Mouse (Mus musculus) heart, embryonic 12.5 days (tissue): ENCODE measurements at regions not wholly inside any gene's neighbourhood (a gene's known extent, or its start where the extent isn't known, plus 50 kb on each side); places are given as distances from the start of the nearest gene placed in this dataset.

Experiments
- ATAC-seq: fragments of 200-750 bp; cut with Nextera tagmentation; 2 replicates; pipeline ENCODE4 v1.8.0; 2017; ENCODE audit warnings: moderate TSS enrichment, moderate library complexity; ENCODE audit not compliant: insufficient number of reproducible peaks, low FRiP score
- H3K27ac ChIP-seq: fragments of 300-500 bp; sonication (generic); 2 replicates; pipeline ENCODE4 v1.5.1; 2016; ENCODE audit warnings: mild to moderate bottlenecking, moderate library complexity; ENCODE audit not compliant: poor library complexity, severe bottlenecking
- H3K27me3 ChIP-seq: fragments of 300-500 bp; sonication (generic); replicated peaks from 2 replicates; pipeline ENCODE4 v1.6.1; 2016; ENCODE audit warnings: mild to moderate bottlenecking, moderate library complexity
- H3K36me3 ChIP-seq: fragments of 300-500 bp; sonication (generic); 2 replicates; pipeline ENCODE4 v1.6.1; 2016; ENCODE audit warnings: mild to moderate bottlenecking, moderate library complexity
- H3K4me1 ChIP-seq: fragments of 300-500 bp; sonication (generic); replicated peaks from 2 replicates; pipeline ENCODE4 v1.6.1; 2016; ENCODE audit warnings: mild to moderate bottlenecking
- H3K4me2 ChIP-seq: fragments of 300-500 bp; sonication (generic); 2 replicates; pipeline ENCODE4 v1.6.1; 2016; ENCODE audit warnings: mild to moderate bottlenecking, moderate library complexity
- H3K4me3 ChIP-seq: fragments of 300-500 bp; sonication (generic); 2 replicates; pipeline ENCODE4 v1.5.1; 2016; ENCODE audit warnings: mild to moderate bottlenecking
- H3K9ac ChIP-seq: fragments of 300-500 bp; sonication (generic); 2 replicates; pipeline ENCODE4 v1.6.1; 2016; ENCODE audit warnings: mild to moderate bottlenecking, moderate library complexity
- H3K9me3 ChIP-seq: fragments of 300-500 bp; sonication (generic); replicated peaks from 2 replicates; pipeline ENCODE4 v1.6.1; 2016; ENCODE audit warnings: mild to moderate bottlenecking, moderate library complexity
- WGBS: fragments of 180-500 bp; shearing (Covaris S2); methylation state at CpG from one replicate; pipeline ENCODE4 v1.1.7; 2016; 5-methylcytosine and 5-hydroxymethylcytosine counted together

DNA sequence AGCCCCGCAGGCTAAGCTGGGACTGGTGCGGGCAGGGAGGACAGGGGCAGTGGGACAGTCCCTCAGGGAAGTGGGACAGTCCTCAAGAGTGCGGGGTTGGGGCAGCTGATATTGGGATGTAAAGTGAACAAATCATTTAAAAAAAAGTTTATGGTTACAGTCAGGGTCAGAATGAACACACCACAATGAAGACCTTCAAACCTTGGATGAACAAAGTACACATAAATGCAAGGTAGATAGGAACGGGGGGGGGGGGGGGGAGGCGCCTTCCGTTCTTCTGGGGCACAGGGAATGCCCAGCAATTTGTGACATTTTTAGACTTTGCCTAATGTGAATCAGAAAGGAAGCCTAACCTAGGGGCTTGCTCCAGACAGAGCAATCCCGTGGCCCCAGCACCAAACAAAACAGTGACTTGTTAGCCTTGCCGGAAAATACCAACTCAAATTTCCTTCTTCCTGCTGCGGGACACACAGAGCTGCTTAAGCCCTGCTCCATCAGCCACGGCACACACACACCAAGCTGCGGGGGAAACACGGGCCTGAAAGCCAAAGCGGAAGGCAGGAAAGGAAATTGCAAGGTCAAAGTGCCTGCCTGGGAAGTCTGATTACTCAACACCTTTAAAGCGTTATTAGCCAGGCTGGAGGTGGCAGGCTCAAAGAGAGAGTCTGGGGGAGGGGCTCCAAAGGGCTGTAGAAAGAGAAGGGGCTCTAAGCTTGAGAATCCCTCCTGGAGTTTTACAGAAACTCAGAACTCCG, 309.6 kb upstream of the Jarid2 start:
- Histone ChIP-seq H3K4me1 (peaks cover 59% of the 10 kb centered on the region), H3K9ac (peak overlapping the region; percentile 52; the same call in 1 of the 2 replicates), H3K4me3 (no peak overlapping the region)

GRCm38 (mm10) chr13:44420227-44420592, 309.1 kb upstream of the Jarid2 start:
- Histone ChIP-seq H3K27ac (no peak overlapping the region), H3K9me3 (peaks cover 4% of the 10 kb centered on the region; the same call in 1 of the 2 replicates), H3K27me3 (no peaks in the 10 kb centered on the region), H3K9ac (0 out of 2 replicates have a peak overlapping the region, but pooled peaks have one; percentile 52), H3K4me2 (peak overlapping the region; percentile 49), H3K4me3 (no peak overlapping the region), H3K4me1 (peaks cover 59% of the 10 kb centered on the region), H3K36me3 (no peaks in the 10 kb centered on the region)
- no peak for ATAC-seq
- 29% methylated on average over 6 of the region's 6 CpGs for WGBS

More for the DNA sequence above, 309.6 kb upstream of the Jarid2 start:
- 20% methylated on average over 15 of the region's 15 CpGs for WGBS
- Histone ChIP-seq H3K9me3 (peaks cover 4% of the 10 kb centered on the region; the same call in 1 of the 2 replicates), H3K27ac (0 out of 2 replicates have a peak overlapping the region, but pooled peaks have one; percentile 25), H3K36me3 (no peaks in the 10 kb centered on the region), H3K27me3 (0 out of 2 replicates have a peak, but pooled peaks cover 2% of the 10 kb centered on the region), H3K4me2 (peak overlapping the region; percentile 49)
- peak; percentile 39; the same call in 1 of the 2 replicates for ATAC-seq

- Histone ChIP-seq H3K4me2 (no peak overlapping the region), H3K9me3 (peaks cover 4% of the 10 kb centered on the region; the same call in 1 of the 2 replicates), H3K36me3 (no peaks in the 10 kb centered on the region), H3K9ac (no peak overlapping the region), H3K4me3 (no peak overlapping the region), H3K4me1 (peaks cover 55% of the 10 kb centered on the region), H3K27ac (no peak overlapping the region), H3K27me3 (no peaks in the 10 kb centered on the region)
- WGBS: 93% methylated on average over 8 of the region's 8 CpGs
- ATAC-seq: no peak
Observed at GRCm38 (mm10) chr13:44420941-44421340, 308.3 kb upstream of the Jarid2 start.

- 84% methylated on average over 3 of the region's 3 CpGs for WGBS
- no peak overlapping the region for H3K4me2 ChIP-seq
- H3K4me3 ChIP-seq: no peak overlapping the region
Observed at GRCm38 (mm10) chr13:44421426-44421825, 307.8 kb upstream of the Jarid2 start.

GRCm38 (mm10) chr13:44421922-44422321, 307.4 kb upstream of the Jarid2 start:
- no peak for ATAC-seq
- Histone ChIP-seq H3K27me3 (no peaks in the 10 kb centered on the region), H3K4me1 (peaks cover 47% of the 10 kb centered on the region), H3K9ac (no peak overlapping the region), H3K36me3 (no peaks in the 10 kb centered on the region), H3K4me2 (no peak overlapping the region), H3K9me3 (peaks cover 4% of the 10 kb centered on the region; the same call in 1 of the 2 replicates), H3K4me3 (no peak overlapping the region), H3K27ac (no peak overlapping the region)
- 74% methylated on average over 5 of the region's 5 CpGs for WGBS

More at GRCm38 (mm10) chr13:44421426-44421825, 307.8 kb upstream of the Jarid2 start:
- Histone ChIP-seq H3K4me1 (peaks cover 51% of the 10 kb centered on the region), H3K9ac (no peak overlapping the region), H3K27ac (no peak overlapping the region), H3K36me3 (no peaks in the 10 kb centered on the region), H3K27me3 (no peaks in the 10 kb centered on the region), H3K9me3 (peaks cover 4% of the 10 kb centered on the region; the same call in 1 of the 2 replicates)
- ATAC-seq: no peak

DNA sequence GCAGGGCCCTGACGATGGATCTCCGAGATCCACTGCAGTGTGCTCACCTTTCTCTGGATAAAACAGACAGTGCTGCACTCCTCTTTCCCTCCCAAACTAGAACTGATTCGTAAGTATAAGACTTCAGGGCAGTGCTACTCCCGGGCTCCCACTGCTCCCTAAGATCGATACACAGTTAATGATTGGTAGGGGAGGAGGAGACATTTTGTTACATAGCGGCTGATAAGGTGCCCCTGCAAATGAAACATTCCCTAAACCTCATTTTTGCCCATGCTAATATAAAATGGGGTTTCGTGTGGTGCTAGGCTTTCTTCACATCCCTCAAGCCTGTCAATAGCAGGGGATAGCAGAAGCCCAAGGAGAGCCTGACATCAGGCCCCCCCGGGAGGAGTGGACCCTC, 298.8 kb upstream of the Jarid2 start:
- Histone ChIP-seq H3K9ac (no peak overlapping the region), H3K36me3 (no peaks in the 10 kb centered on the region), H3K4me1 (no peaks in the 10 kb centered on the region), H3K4me3 (no peak overlapping the region), H3K9me3 (no peaks in the 10 kb centered on the region; the same call in 1 of the 2 replicates), H3K27me3 (no peaks in the 10 kb centered on the region), H3K27ac (no peak overlapping the region), H3K4me2 (no peak overlapping the region)
- 82% methylated on average over 8 of the region's 8 CpGs for WGBS
- ATAC-seq: no peak

DNA sequence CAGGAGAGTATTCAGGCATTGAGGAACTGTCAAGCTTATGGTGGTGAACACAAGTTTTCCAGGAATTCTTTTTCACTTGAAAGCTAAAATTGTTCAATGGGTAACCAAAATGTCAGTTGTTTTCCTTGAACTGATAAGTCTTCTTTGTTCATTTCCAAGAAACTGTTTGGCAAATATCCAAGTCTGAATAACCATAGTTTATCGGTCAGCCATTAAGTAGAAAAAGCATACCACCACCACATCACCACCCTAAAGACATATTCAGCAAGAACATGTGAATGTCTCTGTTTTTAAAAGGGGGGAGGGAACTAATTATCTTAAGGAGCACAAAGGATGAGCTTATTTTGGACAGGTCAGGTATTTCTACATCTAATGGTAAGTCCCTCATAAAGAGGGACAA, 291.6 kb upstream of the Jarid2 start:
- ATAC-seq: no peak
- WGBS: 61% methylated on average over 1 of the region's 1 CpGs
- no peaks in the 10 kb centered on the region for H3K4me1 ChIP-seq
- H3K9me3 ChIP-seq: no peaks in the 10 kb centered on the region
- no peak overlapping the region for H3K4me2 ChIP-seq
- no peak overlapping the region for H3K27ac ChIP-seq
- no peaks in the 10 kb centered on the region for H3K36me3 ChIP-seq
- no peak overlapping the region for H3K9ac ChIP-seq
- H3K4me3 ChIP-seq: no peak overlapping the region
- no peaks in the 10 kb centered on the region for H3K27me3 ChIP-seq

GRCm38 (mm10) chr13:44441061-44441460, 288.2 kb upstream of the Jarid2 start:
- ATAC-seq: no peak
- Histone ChIP-seq H3K4me3 (no peak overlapping the region), H3K4me2 (no peak overlapping the region), H3K9me3 (no peaks in the 10 kb centered on the region), H3K36me3 (no peaks in the 10 kb centered on the region), H3K27me3 (no peaks in the 10 kb centered on the region), H3K4me1 (no peaks in the 10 kb centered on the region), H3K27ac (no peak overlapping the region), H3K9ac (no peak overlapping the region)
- 85% methylated on average over 3 of the region's 3 CpGs for WGBS

DNA sequence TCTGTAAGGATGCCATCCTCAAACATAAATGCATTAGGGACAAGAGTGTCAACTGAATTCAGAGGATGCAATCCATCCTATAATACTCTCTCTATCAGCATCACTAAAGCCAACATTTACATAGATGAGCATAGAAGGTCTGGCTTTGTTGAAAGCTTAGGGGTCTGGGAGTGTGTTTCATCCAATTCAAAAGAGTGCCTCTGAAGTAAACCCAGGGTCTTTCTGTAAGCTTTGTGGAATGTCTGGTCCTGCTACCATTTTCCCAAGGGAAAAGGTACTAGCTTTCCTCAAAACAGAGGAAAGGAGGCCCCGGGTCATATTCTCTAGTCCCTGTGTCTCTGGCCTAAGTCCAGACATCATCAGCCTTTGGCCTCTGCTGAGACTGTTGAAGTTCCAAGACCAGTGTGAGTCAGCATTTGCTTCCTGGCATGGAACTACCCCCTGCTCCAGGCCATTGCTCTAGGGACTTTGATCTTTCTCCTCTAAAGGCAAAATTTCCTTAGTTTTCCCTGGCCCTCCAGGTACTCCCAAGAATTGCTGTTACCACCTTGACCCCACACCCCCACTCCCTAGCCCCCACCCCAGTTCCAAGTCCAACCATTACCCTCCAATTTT, 280.0 kb upstream of the Jarid2 start:
- Histone ChIP-seq H3K9me3 (peaks cover 5% of the 10 kb centered on the region; the same call in 1 of the 2 replicates), H3K27ac (no peak overlapping the region), H3K4me3 (no peak overlapping the region), H3K27me3 (no peaks in the 10 kb centered on the region), H3K4me1 (peaks cover 20% of the 10 kb centered on the region), H3K9ac (no peak overlapping the region), H3K4me2 (no peak overlapping the region), H3K36me3 (no peaks in the 10 kb centered on the region)
- ATAC-seq: no peak
- WGBS: 61% methylated on average over 1 of the region's 1 CpGs

GRCm38 (mm10) chr13:44451224-44451623, 278.1 kb upstream of the Jarid2 start:
- no peak for ATAC-seq
- 90% methylated on average over 5 of the region's 5 CpGs for WGBS
- H3K36me3 ChIP-seq: no peaks in the 10 kb centered on the region
- H3K9me3 ChIP-seq: peaks cover 5% of the 10 kb centered on the region; the same call in 1 of the 2 replicates
- no peak overlapping the region for H3K4me3 ChIP-seq
- H3K27ac ChIP-seq: no peak overlapping the region
- no peak overlapping the region for H3K4me2 ChIP-seq
- H3K27me3 ChIP-seq: no peaks in the 10 kb centered on the region
- H3K9ac ChIP-seq: no peak overlapping the region
- peaks cover 21% of the 10 kb centered on the region for H3K4me1 ChIP-seq

DNA sequence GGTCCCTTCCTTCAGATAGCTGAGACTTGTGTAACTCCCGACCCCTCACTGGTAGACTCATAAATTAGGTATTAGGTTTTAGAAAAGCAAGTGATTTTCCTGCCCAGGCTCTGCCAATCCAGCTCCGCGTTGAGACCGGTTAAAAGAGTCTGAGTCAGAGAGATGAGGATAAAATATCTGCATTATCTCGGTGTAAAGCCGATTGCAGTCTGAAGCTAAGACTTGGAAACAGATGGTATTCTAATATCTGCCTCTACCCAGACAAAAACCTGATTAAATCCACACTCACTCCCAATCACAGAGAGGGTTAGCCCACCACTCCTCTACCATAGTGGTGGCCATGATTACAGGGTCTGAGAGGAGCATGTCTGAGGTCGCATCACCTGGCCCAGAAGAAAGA, 276.1 kb upstream of the Jarid2 start:
- H3K27ac ChIP-seq: no peak overlapping the region
- ATAC-seq: no peak
- no peak overlapping the region for H3K4me2 ChIP-seq
- no peak overlapping the region for H3K9ac ChIP-seq
- H3K4me3 ChIP-seq: no peak overlapping the region
- no peaks in the 10 kb centered on the region for H3K36me3 ChIP-seq
- WGBS: 55% methylated on average over 7 of the region's 7 CpGs
- no peaks in the 10 kb centered on the region for H3K27me3 ChIP-seq
- peaks cover 10% of the 10 kb centered on the region for H3K9me3 ChIP-seq
- peaks cover 21% of the 10 kb centered on the region for H3K4me1 ChIP-seq
